Mouse (Mus musculus): ENCODE measurements around the gene Wfdc18. TPM values are rescaled to one million over a fixed set of nuclear protein-coding genes. Genes with fewer than 3 reads are reported as not detected.

Wfdc18 gene
- polyA plus RNA-seq, 1 experiment from 2014 or later, result 0.33 TPM

- H3K9me3 ChIP-seq (replicated peaks; ENCODE audit: low read length), result no peaks in the 10 kb centered on the region
- no peak within 1 kb of the TSS for H3K27ac ChIP-seq
- ATAC-seq (replicated peaks; ENCODE audit: low FRiP score, low read depth) (no peak), DNase-seq (ENCODE audit: low spot score) (no peak)
- no peak within 1 kb of the TSS for H3K9ac ChIP-seq (ENCODE audit: low read depth, low read length)
- H3K27me3 ChIP-seq (ENCODE audit: insufficient read depth, low read length), result no peaks in the 10 kb centered on the region
- no peak for TF ChIP-seq CTCF (IDR thresholded peaks at IDR 0.05; ENCODE audit: low read depth)
- H3K36me3 ChIP-seq (ENCODE audit: insufficient read depth, low read length), result no peaks in the 10 kb centered on the region
- H3K4me2 ChIP-seq (ENCODE audit: low read length), result no peak within 1 kb of the TSS
- no peaks in the 10 kb centered on the region for H3K4me1 ChIP-seq (replicated peaks; ENCODE audit: insufficient read depth, low read length)
- H3K4me3 ChIP-seq (replicated peaks; ENCODE audit: low read depth, low read length), result no peak within 1 kb of the TSS
- 5% methylated on average over 1 of the region's 1 CpGs for WGBS
Observed at GRCm38 (mm10) chr11:83703705-83704104, 5.1 kb upstream of the Wfdc18 start, which contains the start of gene Wfdc17. Gene Wfdc17, plus strand, starts transcription at chr11:83703991.

- H3K27me3 ChIP-seq (ENCODE audit: insufficient read depth, low read length), result no peaks in the 10 kb centered on the region
- H3K4me2 ChIP-seq (ENCODE audit: low read length), result no peak overlapping the region
- H3K9me3 ChIP-seq (replicated peaks; ENCODE audit: low read length), result no peaks in the 10 kb centered on the region
- no peaks in the 10 kb centered on the region for H3K36me3 ChIP-seq (ENCODE audit: insufficient read depth, low read length)
- no peak overlapping the region for H3K4me3 ChIP-seq (replicated peaks; ENCODE audit: low read depth, low read length)
- no peaks in the 10 kb centered on the region for H3K4me1 ChIP-seq (replicated peaks; ENCODE audit: insufficient read depth, low read length)
- no peak for TF ChIP-seq CTCF (IDR thresholded peaks at IDR 0.05; ENCODE audit: low read depth)
- H3K27ac ChIP-seq, result no peak overlapping the region
- no peak overlapping the region for H3K9ac ChIP-seq (ENCODE audit: low read depth, low read length)
- ATAC-seq (replicated peaks; ENCODE audit: low FRiP score, low read depth), result no peak
- 66% methylated on average over 5 of the region's 5 CpGs for WGBS
- no peak for DNase-seq (ENCODE audit: low spot score)
Observed at GRCm38 (mm10) chr11:83709683-83710082, 868 bp downstream of the Wfdc18 start.

- Histone ChIP-seq H3K27ac (no peak overlapping the region), H3K4me2 (ENCODE audit: low read length) (no peak overlapping the region), H3K9me3 (replicated peaks; ENCODE audit: low read length) (no peaks in the 10 kb centered on the region), H3K36me3 (ENCODE audit: insufficient read depth, low read length) (no peaks in the 10 kb centered on the region), H3K4me3 (replicated peaks; ENCODE audit: low read depth, low read length) (no peak overlapping the region), H3K4me1 (replicated peaks; ENCODE audit: insufficient read depth, low read length) (no peaks in the 10 kb centered on the region), H3K9ac (ENCODE audit: low read depth, low read length) (no peak overlapping the region), H3K27me3 (ENCODE audit: insufficient read depth, low read length) (no peaks in the 10 kb centered on the region)
- no peak for TF ChIP-seq CTCF (IDR thresholded peaks at IDR 0.05; ENCODE audit: low read depth)
- WGBS, result 76% methylated on average over 1 of the region's 1 CpGs
- DNase-seq (ENCODE audit: low spot score), result no peak
- no peak for ATAC-seq (replicated peaks; ENCODE audit: low FRiP score, low read depth)
Observed at GRCm38 (mm10) chr11:83712671-83713070, 3.9 kb downstream of the Wfdc18 start.

- ATAC-seq (replicated peaks; ENCODE audit: low FRiP score, low read depth) (no peak), DNase-seq (ENCODE audit: low spot score) (no peak)
- no peak overlapping the region for H3K4me2 ChIP-seq (ENCODE audit: low read length)
- H3K27me3 ChIP-seq (ENCODE audit: insufficient read depth, low read length), result no peaks in the 10 kb centered on the region
- H3K4me3 ChIP-seq (replicated peaks; ENCODE audit: low read depth, low read length), result no peak overlapping the region
- no peak overlapping the region for H3K9ac ChIP-seq (ENCODE audit: low read depth, low read length)
- no peaks in the 10 kb centered on the region for H3K4me1 ChIP-seq (replicated peaks; ENCODE audit: insufficient read depth, low read length)
- H3K27ac ChIP-seq, result no peak overlapping the region
- WGBS, result 80% methylated on average over 2 of the region's 2 CpGs
- no peaks in the 10 kb centered on the region for H3K9me3 ChIP-seq (replicated peaks; ENCODE audit: low read length)
- H3K36me3 ChIP-seq (ENCODE audit: insufficient read depth, low read length), result no peaks in the 10 kb centered on the region
- no peak for TF ChIP-seq CTCF (IDR thresholded peaks at IDR 0.05; ENCODE audit: low read depth)
Observed at GRCm38 (mm10) chr11:83713925-83714324, 5.1 kb downstream of the Wfdc18 start.

- no peak for DNase-seq (ENCODE audit: low spot score)
Observed at GRCm38 (mm10) chr11:83717042-83717665, 8.3 kb downstream of the Wfdc18 start.

GRCm38 (mm10) chr11:83720766-83721165 is 12.0 kb downstream of the Wfdc18 start:
- no peak for TF ChIP-seq CTCF (IDR thresholded peaks at IDR 0.05; ENCODE audit: low read depth)
- H3K4me2 ChIP-seq (ENCODE audit: low read length), result no peak overlapping the region

More at GRCm38 (mm10) chr11:83717042-83717665, 8.3 kb downstream of the Wfdc18 start:
- no peak overlapping the region for H3K4me2 ChIP-seq (ENCODE audit: low read length)
- WGBS, result 87% methylated on average over 6 of the region's 6 CpGs
- no peaks in the 10 kb centered on the region for H3K27me3 ChIP-seq (ENCODE audit: insufficient read depth, low read length)
- no peak for TF ChIP-seq CTCF (IDR thresholded peaks at IDR 0.05; ENCODE audit: low read depth)
- no peaks in the 10 kb centered on the region for H3K9me3 ChIP-seq (replicated peaks; ENCODE audit: low read length)
- H3K27ac ChIP-seq, result no peak overlapping the region
- ATAC-seq (replicated peaks; ENCODE audit: low FRiP score, low read depth), result no peak
- H3K9ac ChIP-seq (ENCODE audit: low read depth, low read length), result no peak overlapping the region
- no peak overlapping the region for H3K4me3 ChIP-seq (replicated peaks; ENCODE audit: low read depth, low read length)
- H3K36me3 ChIP-seq (ENCODE audit: insufficient read depth, low read length), result no peaks in the 10 kb centered on the region
- no peaks in the 10 kb centered on the region for H3K4me1 ChIP-seq (replicated peaks; ENCODE audit: insufficient read depth, low read length)

More at GRCm38 (mm10) chr11:83720766-83721165, 12.0 kb downstream of the Wfdc18 start:
- ATAC-seq (replicated peaks; ENCODE audit: low FRiP score, low read depth) (no peak), DNase-seq (ENCODE audit: low spot score) (no peak)
- H3K4me3 ChIP-seq (replicated peaks; ENCODE audit: low read depth, low read length), result no peak overlapping the region
- no peak overlapping the region for H3K27ac ChIP-seq
- H3K36me3 ChIP-seq (ENCODE audit: insufficient read depth, low read length), result no peaks in the 10 kb centered on the region
- H3K9me3 ChIP-seq (replicated peaks; ENCODE audit: low read length), result no peaks in the 10 kb centered on the region
- no peak overlapping the region for H3K9ac ChIP-seq (ENCODE audit: low read depth, low read length)
- H3K27me3 ChIP-seq (ENCODE audit: insufficient read depth, low read length), result no peaks in the 10 kb centered on the region
- H3K4me1 ChIP-seq (replicated peaks; ENCODE audit: insufficient read depth, low read length), result no peaks in the 10 kb centered on the region

Data from kidney, postnatal 0 days (tissue).